Mouse (Mus musculus) MEL (cell line): ENCODE measurements around the gene Pex10. TPM values are rescaled to one million over a fixed set of nuclear protein-coding genes. Genes with fewer than 3 reads are reported as not detected.

Experiments used
- DNase-seq: peaks from one replicate; pipeline ENCODE4 v3.0.0; 2011; ENCODE audit warnings: low read depth, low spot score
- H3K27ac ChIP-seq: 2 replicates; pipeline ENCODE4 v1.5.1; 2012; ENCODE audit warnings: low read depth, mild to moderate bottlenecking, control low read depth, low read length, moderate library complexity; ENCODE audit not compliant: control insufficient read depth
- H3K27me3 ChIP-seq, 2 experiments: fragments of 150-350 bp in 1 of 2; sonication (generic) in 1 of 2; 2 replicates each; pipeline ENCODE4 v1.6.1; 2012; ENCODE audit warnings: low read length in 2 of 2, mild to moderate bottlenecking in 2 of 2, improper control_type of control experiment in 1 of 2, moderate library complexity in 1 of 2; ENCODE audit not compliant: insufficient read depth in 2 of 2, control insufficient read depth in 1 of 2
- H3K36me3 ChIP-seq, 2 experiments: 2 replicates each; pipeline ENCODE4 v1.6.1; 2012 to 2014; ENCODE audit warnings: low read length in 2 of 2, improper control_type of control experiment in 1 of 2, inconsistent platforms in 1 of 2, mild to moderate bottlenecking in 1 of 2; ENCODE audit not compliant: insufficient read depth in 2 of 2, control insufficient read depth in 1 of 2
- H3K4me1 ChIP-seq, 2 experiments: fragments of 150-350 bp in 1 of 2; sonication (generic) in 1 of 2; 2 replicates each; pipeline ENCODE4 v1.6.1; 2012; ENCODE audit warnings: low read length in 2 of 2, improper control_type of control experiment in 1 of 2, mild to moderate bottlenecking in 1 of 2; ENCODE audit not compliant: insufficient read depth in 2 of 2, control insufficient read depth in 1 of 2
- H3K4me3 ChIP-seq, 2 experiments: fragments of 150-350 bp in 1 of 2; sonication (generic) in 1 of 2; 2 replicates each; pipeline ENCODE4 v1.5.1; 2012; ENCODE audit warnings: low read depth in 2 of 2, low read length in 2 of 2, mild to moderate bottlenecking in 2 of 2, moderate library complexity in 2 of 2, control low read depth in 1 of 2, improper control_type of control experiment in 1 of 2; ENCODE audit not compliant: control insufficient read depth in 1 of 2, insufficient read depth in 1 of 2
- H3K79me2 ChIP-seq: 2 replicates; pipeline ENCODE4 v1.6.1; 2012; ENCODE audit warnings: mild to moderate bottlenecking, low read length, moderate library complexity; ENCODE audit not compliant: control insufficient read depth, poor library complexity, insufficient read depth
- H3K9ac ChIP-seq: 2 replicates; pipeline ENCODE4 v1.6.1; 2012; ENCODE audit warnings: low read depth, mild to moderate bottlenecking, control low read depth, low read length, moderate library complexity; ENCODE audit not compliant: control insufficient read depth, poor library complexity, severe bottlenecking
- H3K9me3 ChIP-seq: fragments of 150-350 bp; sonication (generic); replicated peaks from 2 replicates; pipeline ENCODE4 v1.6.1; 2012; ENCODE audit warnings: mild to moderate bottlenecking, low read length, improper control_type of control experiment, moderate library complexity; ENCODE audit not compliant: insufficient read depth
- CHD1 ChIP-seq: IDR thresholded peaks from 2 replicates; pipeline ENCODE4 v1.6.1; 2012; ENCODE audit warnings: low read depth, mild to moderate bottlenecking, inconsistent platforms, low read length, improper control_type of control experiment
- CHD2 ChIP-seq: IDR thresholded peaks from 2 replicates; pipeline ENCODE4 v1.6.1; 2011; ENCODE audit warnings: low read length, improper control_type of control experiment
- E2F4 ChIP-seq: IDR thresholded peaks from 2 replicates; pipeline ENCODE4 v1.6.1; 2011; ENCODE audit warnings: low read depth, low read length, improper control_type of control experiment, borderline replicate concordance
- ELF1 ChIP-seq: IDR thresholded peaks from 2 replicates; pipeline ENCODE4 v1.6.1; 2014; ENCODE audit warnings: low read depth, mild to moderate bottlenecking, inconsistent platforms, low read length, improper control_type of control experiment, moderate library complexity
- ETS1 ChIP-seq: IDR thresholded peaks from 2 replicates; pipeline ENCODE4 v1.6.1; 2012; ENCODE audit warnings: low read depth, mild to moderate bottlenecking, inconsistent platforms, low read length, improper control_type of control experiment, moderate library complexity
- GATA1 ChIP-seq: IDR thresholded peaks from 2 replicates; pipeline ENCODE4 v1.6.1; 2011; ENCODE audit warnings: low read depth, low read length, improper control_type of control experiment
- KAT2A ChIP-seq: conservative IDR thresholded peaks from 2 replicates; pipeline ENCODE4 v1.6.1; 2012; ENCODE audit warnings: low read depth, low read length, improper control_type of control experiment, inconsistent platforms
- MAFK ChIP-seq: IDR thresholded peaks from 2 replicates; pipeline ENCODE4 v1.6.1; 2011; ENCODE audit warnings: low read depth, mild to moderate bottlenecking, low read length, improper control_type of control experiment, borderline replicate concordance
- MAX ChIP-seq: IDR thresholded peaks from 2 replicates; pipeline ENCODE4 v1.6.1; 2011; ENCODE audit warnings: low read length, improper control_type of control experiment
- MAZ ChIP-seq: IDR thresholded peaks from 2 replicates; pipeline ENCODE4 v1.6.1; 2012; ENCODE audit warnings: low read depth, mild to moderate bottlenecking, inconsistent platforms, low read length, improper control_type of control experiment
- MEF2A ChIP-seq: IDR thresholded peaks from 2 replicates; pipeline ENCODE4 v1.6.1; 2014; ENCODE audit warnings: low read depth, mild to moderate bottlenecking, inconsistent platforms, low read length, improper control_type of control experiment; ENCODE audit not compliant: poor library complexity, insufficient replicate concordance, severe bottlenecking; ENCODE audit errors: extremely low read depth
- MYB ChIP-seq: IDR thresholded peaks from 2 replicates; pipeline ENCODE4 v1.6.1; 2011; ENCODE audit warnings: mild to moderate bottlenecking, low read depth, low read length, improper control_type of control experiment
- MYC ChIP-seq: IDR thresholded peaks from 2 replicates; pipeline ENCODE4 v1.6.1; 2011; ENCODE audit warnings: low read depth, mild to moderate bottlenecking, low read length, improper control_type of control experiment, moderate library complexity
- NELFE ChIP-seq: IDR thresholded peaks from 2 replicates; pipeline ENCODE4 v1.6.1; 2011; ENCODE audit warnings: low read depth, low read length, improper control_type of control experiment
- NRF1 ChIP-seq: IDR thresholded peaks from 2 replicates; pipeline ENCODE4 v1.6.1; 2014; ENCODE audit warnings: low read depth, mild to moderate bottlenecking, inconsistent platforms, low read length, improper control_type of control experiment, moderate library complexity; ENCODE audit not compliant: poor library complexity, insufficient read depth, severe bottlenecking
- RCOR1 ChIP-seq: IDR thresholded peaks from 2 replicates; pipeline ENCODE4 v1.6.1; 2012; ENCODE audit warnings: low read depth, mild to moderate bottlenecking, inconsistent platforms, low read length, improper control_type of control experiment
- TAL1 ChIP-seq: IDR thresholded peaks from 2 replicates; pipeline ENCODE4 v1.6.1; 2012; ENCODE audit warnings: mild to moderate bottlenecking, inconsistent platforms, low read length, moderate library complexity, mixed read lengths
- TBP ChIP-seq: IDR thresholded peaks from 2 replicates; pipeline ENCODE4 v1.8.0; 2011; ENCODE audit warnings: low read depth, low read length, improper control_type of control experiment
- TCF12 ChIP-seq: IDR thresholded peaks from 2 replicates; pipeline ENCODE4 v1.6.1; 2014; ENCODE audit warnings: low read depth, mild to moderate bottlenecking, inconsistent platforms, low read length, improper control_type of control experiment, moderate library complexity
- UBTF ChIP-seq: IDR thresholded peaks from 2 replicates; pipeline ENCODE4 v1.6.1; 2012; ENCODE audit warnings: low read depth, mild to moderate bottlenecking, inconsistent platforms, low read length, improper control_type of control experiment, moderate library complexity, borderline replicate concordance; ENCODE audit not compliant: insufficient read depth
- ZC3H11A ChIP-seq: IDR thresholded peaks from 2 replicates; pipeline ENCODE4 v1.6.1; 2012; ENCODE audit warnings: low read depth, mild to moderate bottlenecking, inconsistent platforms, low read length, improper control_type of control experiment
- ZNF384 ChIP-seq: IDR thresholded peaks from 2 replicates; pipeline ENCODE4 v1.6.1; 2012; ENCODE audit warnings: low read depth, mild to moderate bottlenecking, inconsistent platforms, low read length, improper control_type of control experiment
- polyA plus RNA-seq, 2 experiments: library from polyadenylated mRNA; stranded (reverse) in 1 of 2; unstranded in 1 of 2; fragments of >175 nt in 1 of 2; fragments of >200 nt in 1 of 2; gene quantifications; 2 replicates each; pipeline versions ENCODE4 v1.2.1 to v1.2.4; 2012; ENCODE audit warnings: low replicate concordance in 2 of 2, low read depth in 1 of 2; ENCODE audit not compliant: insufficient read length in 2 of 2, insufficient read depth in 1 of 2, missing spikeins in 1 of 2
- total RNA-seq: library from RNA; depleted of rRNA; stranded (reverse); fragments of 300-350 nt; gene quantifications from 2 replicates; pipeline ENCODE4 v1.2.3, GENCODE M21; 2012

Pex10 gene
- total and polyA plus RNA-seq, 3 experiments, result 15.8 to 21.8 TPM; not detected in 1

GRCm38 (mm10) chr4:155040197-155040596, 26.6 kb upstream of the Pex10 start:
- peaks cover 0 to 4% of the 10 kb centered on the region in 2 experiments; a peak in 3 of 4 replicates for H3K27me3 ChIP-seq
- no peaks in the 10 kb centered on the region for H3K79me2 ChIP-seq

GRCm38 (mm10) chr4:155040696-155041095, 26.1 kb upstream of the Pex10 start:
- Histone ChIP-seq H3K4me1 (no peaks in the 10 kb centered on the region), H3K27me3 (peaks cover 0 to 4% of the 10 kb centered on the region in 2 experiments; a peak in 3 of 4 replicates), H3K9me3 (no peaks in the 10 kb centered on the region), H3K79me2 (no peaks in the 10 kb centered on the region), H3K36me3 (no peaks in the 10 kb centered on the region), H3K27ac (no peak overlapping the region), H3K4me3 (no peak overlapping the region), H3K9ac (no peak overlapping the region)
- TF ChIP-seq GATA1, result no peak
- no peak for TF ChIP-seq E2F4
- no peak for TF ChIP-seq ZNF384
- TF ChIP-seq MAX, result no peak
- no peak for DNase-seq

More at GRCm38 (mm10) chr4:155040197-155040596, 26.6 kb upstream of the Pex10 start:
- H3K36me3 ChIP-seq, result no peaks in the 10 kb centered on the region
- no peak for DNase-seq
- H3K9ac ChIP-seq, result no peak overlapping the region
- H3K27ac ChIP-seq, result no peak overlapping the region
- H3K4me3 ChIP-seq, result no peak overlapping the region
- no peaks in the 10 kb centered on the region for H3K4me1 ChIP-seq
- TF ChIP-seq TAL1, result no peak
- no peak for TF ChIP-seq MYB
- no peak for TF ChIP-seq NRF1
- no peak for TF ChIP-seq MAFK
- H3K9me3 ChIP-seq, result no peaks in the 10 kb centered on the region

- no peaks in the 10 kb centered on the region for H3K4me1 ChIP-seq
- H3K36me3 ChIP-seq, result no peaks in the 10 kb centered on the region
- H3K9me3 ChIP-seq, result no peaks in the 10 kb centered on the region
- TF ChIP-seq UBTF (no peak), KAT2A (no peak), ETS1 (no peak), CHD1 (no peak), MYC (no peak), MAZ (no peak), E2F4 (no peak), CHD2 (no peak), TCF12 (no peak), ZC3H11A (no peak), NELFE (no peak), ELF1 (no peak), MEF2A (no peak), TBP (no peak), ZNF384 (no peak), GATA1 (no peak), RCOR1 (no peak), TAL1 (no peak)
- H3K27me3 ChIP-seq, result no peaks in the 10 kb centered on the region
- no peak overlapping the region for H3K27ac ChIP-seq
- no peak overlapping the region for H3K4me3 ChIP-seq
- no peak overlapping the region for H3K9ac ChIP-seq
- DNase-seq, result no peak
- no peaks in the 10 kb centered on the region for H3K79me2 ChIP-seq
These were observed 24.1 kb upstream of the Pex10 start for GRCm38 (mm10) chr4:155042606-155043288.
